Mouse (Mus musculus): ENCODE measurements at regions not wholly inside any gene's neighbourhood (a gene's known extent, or its start where the extent isn't known, plus 50 kb on each side); places are given as distances from the start of the nearest gene placed in this dataset.

- DNase-seq, result no peak
These were observed 180.3 kb downstream of the Parn start for GRCm38 (mm10) chr16:13487659-13488058.

GRCm38 (mm10) chr16:13486571-13486970, 181.4 kb downstream of the Parn start:
- DNase-seq, result no peak

- no peak for DNase-seq
These were observed 187.7 kb downstream of the Parn start for GRCm38 (mm10) chr16:13480221-13480620.

- no peak for DNase-seq
These were observed 191.3 kb downstream of the Parn start for GRCm38 (mm10) chr16:13476653-13477052.

- DNase-seq, result no peak
These were observed 193.0 kb downstream of the Parn start for GRCm38 (mm10) chr16:13474956-13475355.

GRCm38 (mm10) chr16:13474274-13474673, 193.7 kb downstream of the Parn start:
- no peak for DNase-seq

GRCm38 (mm10) chr16:13467139-13467538, 200.8 kb downstream of the Parn start:
- peak; percentile 32 for DNase-seq

Data from right cerebral cortex, adult 18-20 months (tissue).